Mouse (Mus musculus) WW6 (cell line): ENCODE data around the gene Ap1b1.
A peak's percentile ranks its signal among the peaks of the same experiment; 100 is the strongest.

Experiments used
- DNase-seq: peaks from one replicate; pipeline ENCODE4 v3.0.0-alpha.2; 2013; ENCODE audit warnings: low read depth, low spot score

Gene Ap1b1

GRCm38 (mm10) chr11:4984249-4984648 is 2.4 kb upstream of the Ap1b1 start:
- no peak for DNase-seq

- DNase-seq, result no peak
Measured at GRCm38 (mm10) chr11:4984799-4985198, 1.8 kb upstream of the Ap1b1 start.

GRCm38 (mm10) chr11:4987487-4987852 is 846 bp downstream of the Ap1b1 start:
- DNase-seq, result no peak

- DNase-seq, result no peak
Measured at GRCm38 (mm10) chr11:4989187-4989586, 2.6 kb downstream of the Ap1b1 start.

GRCm38 (mm10) chr11:4992471-4992870 is 5.8 kb downstream of the Ap1b1 start:
- DNase-seq, result no peak

GRCm38 (mm10) chr11:4995676-4996075 is 9.1 kb downstream of the Ap1b1 start:
- no peak for DNase-seq

- no peak for DNase-seq
Measured at GRCm38 (mm10) chr11:4996621-4997199, 10.1 kb downstream of the Ap1b1 start.

GRCm38 (mm10) chr11:4998352-4998751 is 11.7 kb downstream of the Ap1b1 start:
- DNase-seq, result no peak

GRCm38 (mm10) chr11:4998762-4999161 is 12.1 kb downstream of the Ap1b1 start:
- DNase-seq, result no peak

- DNase-seq, result no peak
Measured at GRCm38 (mm10) chr11:5000241-5000640, 13.6 kb downstream of the Ap1b1 start.

- DNase-seq, result no peak
Measured at GRCm38 (mm10) chr11:5002826-5003225, 16.2 kb downstream of the Ap1b1 start.

GRCm38 (mm10) chr11:5005528-5005927 is 18.9 kb downstream of the Ap1b1 start:
- DNase-seq, result no peak

GRCm38 (mm10) chr11:5007186-5007585 is 20.6 kb downstream of the Ap1b1 start:
- no peak for DNase-seq

- no peak for DNase-seq
Measured at GRCm38 (mm10) chr11:5008867-5009266, 22.2 kb downstream of the Ap1b1 start.

GRCm38 (mm10) chr11:5009354-5010074 is 22.9 kb downstream of the Ap1b1 start:
- no peak for DNase-seq

- no peak for DNase-seq
Measured at GRCm38 (mm10) chr11:5010205-5010604, 23.6 kb downstream of the Ap1b1 start.

- no peak for DNase-seq
Measured at GRCm38 (mm10) chr11:5011480-5011879, 24.9 kb downstream of the Ap1b1 start.

- DNase-seq, result no peak
Measured at GRCm38 (mm10) chr11:5012213-5012715, 25.6 kb downstream of the Ap1b1 start.

GRCm38 (mm10) chr11:5015720-5016119 is 29.1 kb downstream of the Ap1b1 start:
- peak; percentile 22 for DNase-seq

- no peak for DNase-seq
Measured at GRCm38 (mm10) chr11:5016286-5016685, 29.7 kb downstream of the Ap1b1 start.

GRCm38 (mm10) chr11:5017506-5017905 is 30.9 kb downstream of the Ap1b1 start:
- DNase-seq, result no peak

- no peak for DNase-seq
Measured at GRCm38 (mm10) chr11:5025108-5025507, 38.5 kb downstream of the Ap1b1 start.

GRCm38 (mm10) chr11:5028228-5028627 is 41.6 kb downstream of the Ap1b1 start:
- DNase-seq, result no peak
